Mouse (Mus musculus): ENCODE measurements around the gene Nploc4. TPM values are rescaled to one million over a fixed set of nuclear protein-coding genes. Genes with fewer than 3 reads are reported as not detected.
"Not testable (repeated sequence)": the region's sequence is repeated elsewhere in the genome, so short reads cannot be mapped to it uniquely, and the experiment has no call there.

Nploc4 gene
- polyA plus RNA-seq, 1 experiment from 2014 or later = 52.9 TPM

GRCm38 (mm10) chr11:120357791-120358401 is 79.6 kb downstream of the Nploc4 start:
- Histone ChIP-seq H3K4me2 (replicated peaks) (peak overlapping the region; percentile 19; the same call in 1 of the 2 replicates), H3K36me3 (no peaks in the 10 kb centered on the region), H3K4me1 (peaks cover 67% of the 10 kb centered on the region), H3K4me3 (no peak overlapping the region), H3K9me3 (no peaks in the 10 kb centered on the region), H3K27me3 (no peaks in the 10 kb centered on the region), H3K27ac (peak overlapping the region; percentile 97), H3K9ac (no peak overlapping the region)
- 6% methylated on average over 10 of the region's 10 CpGs for WGBS
- peak; percentile 80 for ATAC-seq (ENCODE audit: insufficient number of reproducible peaks, insufficient read depth, low FRiP score, low TSS enrichment)

- Histone ChIP-seq H3K9ac (no peak overlapping the region), H3K4me2 (replicated peaks) (no peak overlapping the region), H3K36me3 (no peaks in the 10 kb centered on the region), H3K27ac (peak overlapping the region; percentile 97; the same call in 1 of the 2 replicates), H3K27me3 (no peaks in the 10 kb centered on the region), H3K4me1 (peaks cover 67% of the 10 kb centered on the region), H3K4me3 (no peak overlapping the region), H3K9me3 (no peaks in the 10 kb centered on the region)
- WGBS = 91% methylated on average over 4 of the region's 4 CpGs
- ATAC-seq (ENCODE audit: insufficient number of reproducible peaks, insufficient read depth, low FRiP score, low TSS enrichment) = no peak
Observed at GRCm38 (mm10) chr11:120356900-120357299, 80.6 kb downstream of the Nploc4 start.

- Histone ChIP-seq H3K9me3 (no peaks in the 10 kb centered on the region), H3K36me3 (no peaks in the 10 kb centered on the region; the same call in 1 of the 2 replicates), H3K4me2 (replicated peaks) (no peak overlapping the region), H3K4me1 (peaks cover 68% of the 10 kb centered on the region), H3K9ac (no peak overlapping the region), H3K27me3 (no peaks in the 10 kb centered on the region), H3K4me3 (no peak overlapping the region), H3K27ac (peak overlapping the region; percentile 97; the same call in 1 of the 2 replicates)
- 84% methylated on average over 15 of the region's 15 CpGs for WGBS
- ATAC-seq (ENCODE audit: insufficient number of reproducible peaks, insufficient read depth, low FRiP score, low TSS enrichment) = no peak
Observed at GRCm38 (mm10) chr11:120356319-120356840, 81.1 kb downstream of the Nploc4 start.

DNA sequence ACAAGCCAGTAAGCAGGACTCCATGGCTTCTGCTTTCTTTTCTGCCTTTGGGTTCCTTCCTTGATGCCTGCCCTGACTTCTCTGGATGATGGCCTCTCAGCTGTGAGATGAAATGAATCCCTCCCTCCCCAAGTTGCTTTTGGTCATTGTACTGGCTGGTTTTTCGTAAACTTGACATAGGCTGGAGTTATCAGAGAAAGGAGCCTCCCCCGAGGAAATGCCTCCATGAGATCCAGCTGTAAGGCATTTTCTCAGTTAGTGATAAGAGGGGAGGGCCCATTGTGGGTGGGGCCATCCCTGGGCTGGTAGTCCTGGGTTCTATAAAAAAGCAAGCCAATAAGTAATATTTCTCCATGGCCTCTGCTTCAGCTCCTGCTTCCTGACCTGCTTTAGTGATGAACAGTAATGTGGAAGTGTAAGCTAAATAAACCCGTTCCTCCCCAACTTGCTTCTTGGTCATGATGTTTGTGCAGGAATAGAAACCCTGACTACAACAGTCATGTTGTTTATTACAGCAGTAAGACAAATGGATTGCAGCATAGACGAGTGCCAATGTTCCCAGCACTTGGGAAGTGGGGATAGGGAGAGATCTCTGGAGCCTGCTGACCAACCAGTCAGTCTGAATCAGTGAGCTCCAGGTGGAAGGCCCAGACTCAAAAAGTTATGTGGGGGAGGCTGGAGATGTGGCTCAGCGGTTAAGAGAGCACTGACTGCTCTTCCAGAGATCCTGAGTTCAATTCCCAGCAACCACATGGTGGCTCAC is 82.0 kb downstream of the Nploc4 start:
- Histone ChIP-seq H3K4me1 (peaks cover 67% of the 10 kb centered on the region), H3K4me2 (replicated peaks) (no peak overlapping the region), H3K9me3 (no peaks in the 10 kb centered on the region), H3K4me3 (no peak overlapping the region), H3K9ac (no peak overlapping the region), H3K27ac (no peak overlapping the region), H3K36me3 (no peaks in the 10 kb centered on the region; the same call in 1 of the 2 replicates), H3K27me3 (no peaks in the 10 kb centered on the region)
- WGBS = 62% methylated on average over 5 of the region's 5 CpGs
- ATAC-seq (ENCODE audit: insufficient number of reproducible peaks, insufficient read depth, low FRiP score, low TSS enrichment) = no peak

DNA sequence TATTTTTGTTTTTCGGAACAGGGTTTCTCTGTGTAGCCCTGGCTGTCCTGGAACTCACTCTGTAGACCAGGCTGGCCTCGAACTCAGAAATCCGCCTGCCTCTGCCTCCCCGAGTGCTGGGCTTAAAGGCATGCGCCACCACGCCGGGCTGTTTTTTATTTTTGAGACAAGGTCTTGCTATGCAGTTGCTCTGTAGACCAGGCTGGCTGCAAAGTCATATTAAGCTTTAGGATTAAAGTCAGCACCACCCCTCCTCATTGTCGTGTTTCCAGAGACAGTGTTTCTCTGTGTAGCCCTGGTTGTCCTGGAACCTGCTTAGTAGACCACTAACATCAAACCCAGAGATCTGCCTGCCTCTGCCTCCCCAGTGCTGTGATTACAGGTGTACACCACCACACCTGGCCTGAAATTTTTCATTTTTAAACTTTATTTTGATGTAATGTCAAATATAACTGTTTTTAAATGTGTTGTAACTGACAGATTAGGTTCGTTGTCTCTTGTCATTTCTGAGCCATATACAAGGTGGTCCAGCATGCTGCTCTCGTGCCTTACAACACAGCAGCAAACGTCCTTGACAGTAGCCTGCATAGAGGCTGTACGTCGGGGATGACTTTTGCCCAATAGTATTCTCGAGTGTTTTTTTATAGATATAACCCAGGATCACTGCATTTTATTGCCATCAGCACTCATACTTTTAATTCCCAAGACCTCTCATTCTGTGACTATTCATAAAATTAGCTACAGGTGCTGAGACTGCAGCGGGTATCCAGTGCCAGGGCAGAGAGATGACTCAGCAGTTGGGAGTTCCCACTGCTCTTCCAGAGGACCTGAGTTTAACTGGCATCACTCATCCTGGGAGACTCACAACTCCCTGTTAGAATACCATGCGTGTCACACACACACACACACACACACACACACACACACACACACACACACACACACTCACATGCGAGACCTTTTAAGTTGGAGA is 82.9 kb downstream of the Nploc4 start:
- Histone ChIP-seq H3K4me2 (replicated peaks) (no peak overlapping the region), H3K9me3 (no peaks in the 10 kb centered on the region), H3K36me3 (no peaks in the 10 kb centered on the region; the same call in 1 of the 2 replicates), H3K9ac (no peak overlapping the region), H3K27ac (no peak overlapping the region), H3K4me3 (no peak overlapping the region), H3K27me3 (no peaks in the 10 kb centered on the region), H3K4me1 (peaks cover 58% of the 10 kb centered on the region)
- ATAC-seq (ENCODE audit: insufficient number of reproducible peaks, insufficient read depth, low FRiP score, low TSS enrichment) = no peak
- 89% methylated on average over 17 of the region's 17 CpGs for WGBS

DNA sequence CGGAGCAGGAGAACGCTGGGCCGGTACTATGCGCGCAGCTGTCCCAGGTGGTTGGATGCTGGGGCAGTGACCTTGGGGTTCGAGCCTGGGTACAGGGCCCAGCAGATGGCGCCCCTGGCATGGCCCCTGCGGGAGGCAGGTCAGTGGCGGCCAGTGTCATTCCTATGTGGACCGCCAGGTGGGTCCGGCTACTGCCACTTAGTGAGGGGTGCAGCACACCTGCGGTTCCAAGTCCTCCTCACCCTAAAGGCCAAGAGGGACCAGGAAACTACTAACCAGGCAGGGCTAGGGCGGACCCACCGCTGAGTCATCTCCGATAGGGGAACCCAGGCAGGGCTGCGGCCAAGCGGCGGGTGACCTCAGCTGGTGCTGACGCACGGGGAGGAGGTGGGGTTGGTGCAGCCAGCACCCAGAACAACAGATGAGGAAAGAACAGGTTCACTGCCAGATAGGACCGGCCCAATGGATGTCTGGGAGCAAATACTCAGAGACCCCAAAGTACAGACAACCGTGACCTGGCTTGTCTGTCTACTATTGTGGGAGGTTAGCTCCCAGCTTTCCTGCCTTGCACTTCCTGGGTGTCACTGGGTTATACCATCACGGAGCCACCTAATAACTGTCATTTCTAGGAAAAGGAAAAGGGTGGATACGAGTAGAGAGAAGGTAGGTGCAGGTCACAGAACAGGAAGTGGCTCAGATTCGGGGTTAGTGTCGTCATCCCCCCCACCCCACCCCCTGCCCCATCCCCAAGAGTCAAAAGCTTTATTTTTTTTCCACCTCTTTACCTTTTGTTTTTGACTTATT is 83.8 kb downstream of the Nploc4 start:
- 0 out of 2 replicates have a peak overlapping the region, but pooled peaks have one; percentile 0 for H3K4me2 ChIP-seq (replicated peaks)
- ATAC-seq (ENCODE audit: insufficient number of reproducible peaks, insufficient read depth, low FRiP score, low TSS enrichment) = no peak
- no peaks in the 10 kb centered on the region for H3K27me3 ChIP-seq
- H3K9me3 ChIP-seq = no peaks in the 10 kb centered on the region
- H3K36me3 ChIP-seq = no peaks in the 10 kb centered on the region; the same call in 1 of the 2 replicates
- no peak overlapping the region for H3K4me3 ChIP-seq
- WGBS = 27% methylated on average over 26 of the region's 26 CpGs
- H3K4me1 ChIP-seq = peaks cover 52% of the 10 kb centered on the region
- no peak overlapping the region for H3K9ac ChIP-seq
- no peak overlapping the region for H3K27ac ChIP-seq

- peak overlapping the region; percentile 74 for H3K27ac ChIP-seq
- no peak overlapping the region for H3K4me3 ChIP-seq
- no peak overlapping the region for H3K9ac ChIP-seq
- no peak overlapping the region for H3K4me2 ChIP-seq (replicated peaks)
- no peaks in the 10 kb centered on the region for H3K27me3 ChIP-seq
- ATAC-seq (ENCODE audit: insufficient number of reproducible peaks, insufficient read depth, low FRiP score, low TSS enrichment) = no peak
- H3K4me1 ChIP-seq = peaks cover 43% of the 10 kb centered on the region
- H3K9me3 ChIP-seq = no peaks in the 10 kb centered on the region
- no peaks in the 10 kb centered on the region; the same call in 1 of the 2 replicates for H3K36me3 ChIP-seq
- WGBS = 62% methylated on average over 13 of the region's 13 CpGs
Observed at GRCm38 (mm10) chr11:120352571-120353290, 84.8 kb downstream of the Nploc4 start.

DNA sequence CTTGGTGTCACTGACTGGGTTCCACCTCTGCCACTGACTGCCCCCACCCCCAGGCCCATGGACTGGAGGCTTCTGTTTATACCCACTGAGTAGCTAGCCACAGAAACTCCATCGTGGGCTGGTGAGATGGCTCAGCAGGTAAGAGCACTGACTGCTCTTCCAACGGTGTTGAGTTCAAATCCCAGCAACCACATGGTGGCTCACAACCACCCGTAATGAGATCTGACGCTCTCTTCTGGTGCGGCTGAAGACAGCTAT is 85.5 kb downstream of the Nploc4 start:
- H3K4me2 ChIP-seq (replicated peaks); H3K4me3 ChIP-seq; H3K9ac ChIP-seq; H3K9me3 ChIP-seq; ATAC-seq (ENCODE audit: insufficient number of reproducible peaks, insufficient read depth, low FRiP score, low TSS enrichment); H3K27me3 ChIP-seq; H3K36me3 ChIP-seq: not testable (repeated sequence)
- WGBS = 91% methylated on average over 5 of the region's 5 CpGs
- Histone ChIP-seq H3K4me1 (peaks cover 37% of the 10 kb centered on the region), H3K27ac (peak overlapping the region; percentile 100)

- Histone ChIP-seq H3K27ac (peak overlapping the region; percentile 100), H3K36me3 (peaks cover 7% of the 10 kb centered on the region), H3K4me2 (replicated peaks) (peak overlapping the region; percentile 92; the same call in 1 of the 2 replicates), H3K4me1 (peaks cover 37% of the 10 kb centered on the region), H3K9me3 (no peaks in the 10 kb centered on the region), H3K4me3 (no peak overlapping the region), H3K27me3 (no peaks in the 10 kb centered on the region), H3K9ac (0 out of 2 replicates have a peak overlapping the region, but pooled peaks have one; percentile 0)
- WGBS = 86% methylated on average over 10 of the region's 10 CpGs
- ATAC-seq (ENCODE audit: insufficient number of reproducible peaks, insufficient read depth, low FRiP score, low TSS enrichment) = no peak
Observed at GRCm38 (mm10) chr11:120351250-120352092, 86.0 kb downstream of the Nploc4 start.

DNA sequence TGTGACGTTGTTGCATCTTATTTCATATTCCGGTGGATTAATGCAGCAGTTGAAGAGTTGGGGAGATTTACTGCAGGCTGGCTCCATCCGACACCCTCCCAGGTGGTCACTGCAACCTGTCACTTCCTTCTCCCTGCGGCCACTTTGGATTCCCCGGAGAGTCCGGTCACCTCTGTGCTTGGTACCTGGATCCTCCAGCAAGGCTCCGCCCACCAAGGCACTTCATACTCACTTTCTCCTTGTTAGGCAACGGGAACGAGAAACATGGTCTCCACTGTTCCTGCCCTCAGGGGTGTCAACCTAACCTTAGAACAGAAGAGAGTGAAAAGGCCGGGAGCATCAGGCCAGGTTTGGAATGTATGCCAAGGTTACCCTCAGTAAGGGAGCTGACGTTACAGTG is 86.8 kb downstream of the Nploc4 start:
- WGBS = 14% methylated on average over 11 of the region's 11 CpGs
- peak overlapping the region; percentile 100 for H3K4me3 ChIP-seq
- peak overlapping the region; percentile 100 for H3K9ac ChIP-seq
- peaks cover 9% of the 10 kb centered on the region for H3K36me3 ChIP-seq
- no peaks in the 10 kb centered on the region for H3K9me3 ChIP-seq
- ATAC-seq (ENCODE audit: insufficient number of reproducible peaks, insufficient read depth, low FRiP score, low TSS enrichment) = no peak
- peak overlapping the region; percentile 92 for H3K4me2 ChIP-seq (replicated peaks)
- H3K27ac ChIP-seq = peak overlapping the region; percentile 100
- H3K4me1 ChIP-seq = peaks cover 37% of the 10 kb centered on the region
- no peaks in the 10 kb centered on the region for H3K27me3 ChIP-seq

Measured in embryonic facial prominence, embryonic 12.5 days (tissue).